Mouse (Mus musculus): ENCODE measurements around the gene Kif1bp. TPM values are rescaled to one million over a fixed set of nuclear protein-coding genes. Genes with fewer than 3 reads are reported as not detected.
"Not testable (repeated sequence)": the region's sequence is repeated elsewhere in the genome, so short reads cannot be mapped to it uniquely, and the experiment has no call there.

The Kif1bp gene
- 100 to 1,000 TPM; 140 to 143 TPM for total RNA-seq (2021)

- intact Hi-C loops (cut with DNase I): no loop called here
- peak; percentile 99 for DNase-seq (ENCODE audit: extremely low spot score in 1 of 2, low spot score in 2 of 2)
Observed at GRCm38 (mm10) chr10:62578338-62579100, at the start of gene Kif1bp. Gene Kif1bp (minus strand): TSS chr10:62578457.

GRCm38 (mm10) chr10:62604161-62604560 is 25.9 kb upstream of the Kif1bp start:
- intact Hi-C loops (cut with DNase I): no loop called here
- no peak for DNase-seq (ENCODE audit: extremely low spot score in 1 of 2, low spot score in 2 of 2)

- intact Hi-C loops (cut with DNase I): no loop called here
- no peak for DNase-seq (ENCODE audit: extremely low spot score in 1 of 2, low spot score in 2 of 2)
Observed at GRCm38 (mm10) chr10:62603233-62604030, 25.2 kb upstream of the Kif1bp start.

GRCm38 (mm10) chr10:62602177-62603040 is 24.2 kb upstream of the Kif1bp start, which contains the start of gene Ddx21:
Gene Ddx21 (minus strand): TSS chr10:62602281.
- peak; percentile 86 to 93 for DNase-seq (ENCODE audit: extremely low spot score in 1 of 2, low spot score in 2 of 2)

GRCm38 (mm10) chr10:62601833-62602176 is 23.5 kb upstream of the Kif1bp start:
- intact Hi-C loops (cut with DNase I): no loop called here
- no peak for DNase-seq (ENCODE audit: extremely low spot score in 1 of 2, low spot score in 2 of 2)

More at GRCm38 (mm10) chr10:62602177-62603040, 24.2 kb upstream of the Kif1bp start, which contains the start of gene Ddx21:
- intact Hi-C loops (cut with DNase I): no loop called here

- intact Hi-C loops (cut with DNase I): no loop called here
- DNase-seq (ENCODE audit: extremely low spot score in 1 of 2, low spot score in 2 of 2): no peak
Observed at GRCm38 (mm10) chr10:62601053-62601791, 23.0 kb upstream of the Kif1bp start.

GRCm38 (mm10) chr10:62600056-62600455 is 21.8 kb upstream of the Kif1bp start:
- no peak for DNase-seq (ENCODE audit: extremely low spot score in 1 of 2, low spot score in 2 of 2)
- intact Hi-C loops (cut with DNase I): no loop called here

- DNase-seq (ENCODE audit: extremely low spot score in 1 of 2, low spot score in 2 of 2); intact Hi-C loops (cut with DNase I): not testable (repeated sequence)
Observed at GRCm38 (mm10) chr10:62599311-62599710, 21.1 kb upstream of the Kif1bp start.

- no peak for DNase-seq (ENCODE audit: extremely low spot score in 1 of 2, low spot score in 2 of 2)
- intact Hi-C loops (cut with DNase I): no loop called here
Observed at GRCm38 (mm10) chr10:62592496-62592895, 14.2 kb upstream of the Kif1bp start.

GRCm38 (mm10) chr10:62590200-62590599 is 11.9 kb upstream of the Kif1bp start:
- intact Hi-C loops (cut with DNase I): no loop called here
- peak; percentile 90 to 91 for DNase-seq (ENCODE audit: extremely low spot score in 1 of 2, low spot score in 2 of 2)

- intact Hi-C loops (cut with DNase I): no loop called here
- peak in 1 of 2 experiments; percentile 70 for DNase-seq (ENCODE audit: extremely low spot score in 1 of 2, low spot score in 2 of 2)
Observed at GRCm38 (mm10) chr10:62588616-62589015, 10.4 kb upstream of the Kif1bp start.

GRCm38 (mm10) chr10:62583245-62583644 is 5.0 kb upstream of the Kif1bp start:
- intact Hi-C loops (cut with DNase I): no loop called here
- DNase-seq (ENCODE audit: extremely low spot score in 1 of 2, low spot score in 2 of 2): no peak

GRCm38 (mm10) chr10:62582701-62583100 is 4.4 kb upstream of the Kif1bp start:
- intact Hi-C loops (cut with DNase I): no loop called here
- no peak for DNase-seq (ENCODE audit: extremely low spot score in 1 of 2, low spot score in 2 of 2)

GRCm38 (mm10) chr10:62582263-62582662 is 4.0 kb upstream of the Kif1bp start:
- peak in 1 of 2 experiments; percentile 41 for DNase-seq (ENCODE audit: extremely low spot score in 1 of 2, low spot score in 2 of 2)
- intact Hi-C loops (cut with DNase I): no loop called here

- intact Hi-C loops (cut with DNase I); DNase-seq (ENCODE audit: extremely low spot score in 1 of 2, low spot score in 2 of 2): not testable (repeated sequence)
Observed at GRCm38 (mm10) chr10:62579129-62579528, 872 bp upstream of the Kif1bp start.

- DNase-seq (ENCODE audit: extremely low spot score in 1 of 2, low spot score in 2 of 2): peak in 1 of 2 experiments; percentile 16
- intact Hi-C loops (cut with DNase I): no loop called here
Observed at GRCm38 (mm10) chr10:62577673-62578337, 452 bp downstream of the Kif1bp start.

- no peak for DNase-seq (ENCODE audit: extremely low spot score in 1 of 2, low spot score in 2 of 2)
- intact Hi-C loops (cut with DNase I): no loop called here
Observed at GRCm38 (mm10) chr10:62575001-62575400, 3.3 kb downstream of the Kif1bp start.
